Mouse (Mus musculus): ENCODE data around the gene Tchhl1.

The Tchhl1 gene

DNA sequence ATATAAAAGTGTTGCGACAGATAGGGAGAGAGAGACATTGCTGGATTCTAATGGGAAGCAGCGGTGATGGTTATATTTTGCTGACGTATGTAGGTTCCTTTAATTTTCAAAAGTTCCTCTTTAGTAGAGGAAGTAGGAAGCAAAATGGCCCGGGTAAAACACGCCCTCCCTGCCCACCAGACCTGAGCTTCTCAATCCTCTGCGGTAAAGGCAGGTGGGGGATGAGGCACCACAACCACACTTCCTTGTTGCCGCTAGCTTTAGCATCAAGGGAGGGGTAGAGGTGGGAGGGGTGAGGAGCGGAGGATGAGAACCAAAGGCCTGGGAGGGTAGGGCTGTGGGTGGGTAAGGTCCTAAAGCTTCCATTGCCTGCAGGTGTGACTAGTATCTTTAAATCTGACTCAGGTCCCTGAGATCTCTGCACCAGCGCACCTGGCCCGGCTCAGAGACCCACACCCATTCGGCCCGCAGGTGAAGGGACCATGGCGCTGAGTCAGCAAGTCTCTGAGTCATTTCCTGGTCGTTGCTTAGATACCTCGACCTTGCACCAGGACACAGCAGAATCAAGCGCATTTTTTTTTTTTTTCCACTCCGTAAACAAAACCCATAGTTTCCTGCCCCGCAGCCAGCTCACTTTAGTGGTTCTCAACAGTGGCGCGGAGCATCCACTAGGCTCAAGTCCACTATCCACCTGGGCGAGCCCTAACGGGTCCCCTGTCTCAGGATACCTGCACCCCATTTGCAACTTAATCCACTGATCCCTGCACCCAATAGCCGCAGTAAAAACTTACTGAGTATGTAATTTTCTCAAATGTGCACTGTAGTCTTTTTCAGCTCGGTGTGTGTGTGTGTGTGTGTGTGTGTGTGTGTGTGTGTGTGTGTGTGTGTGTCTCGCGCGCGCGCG, 37.7 kb downstream of the Tchhl1 start:
- DNase-seq: peak; percentile 35

DNA sequence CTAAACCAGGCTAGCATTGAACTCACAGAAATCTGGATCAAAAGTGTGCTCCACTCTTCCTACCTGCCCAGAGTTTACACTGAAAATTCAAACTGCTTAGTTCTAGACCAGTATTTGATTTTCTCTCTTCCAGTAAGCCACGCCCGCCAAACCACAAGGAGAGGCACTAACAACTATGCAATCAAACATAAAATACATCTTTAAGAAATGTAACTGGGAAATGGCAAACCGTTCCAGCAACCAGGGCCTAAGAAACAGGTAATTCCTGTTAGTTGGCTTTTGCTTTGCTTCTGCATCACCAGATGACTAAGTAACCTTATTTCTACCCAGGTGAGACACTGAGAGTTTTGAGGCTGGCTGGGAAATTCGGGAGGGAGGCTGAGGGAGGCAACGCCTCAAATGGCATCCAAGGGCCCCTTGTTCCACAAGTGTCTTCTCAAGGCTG, 38.3 kb downstream of the Tchhl1 start:
- DNase-seq: no peak

DNA sequence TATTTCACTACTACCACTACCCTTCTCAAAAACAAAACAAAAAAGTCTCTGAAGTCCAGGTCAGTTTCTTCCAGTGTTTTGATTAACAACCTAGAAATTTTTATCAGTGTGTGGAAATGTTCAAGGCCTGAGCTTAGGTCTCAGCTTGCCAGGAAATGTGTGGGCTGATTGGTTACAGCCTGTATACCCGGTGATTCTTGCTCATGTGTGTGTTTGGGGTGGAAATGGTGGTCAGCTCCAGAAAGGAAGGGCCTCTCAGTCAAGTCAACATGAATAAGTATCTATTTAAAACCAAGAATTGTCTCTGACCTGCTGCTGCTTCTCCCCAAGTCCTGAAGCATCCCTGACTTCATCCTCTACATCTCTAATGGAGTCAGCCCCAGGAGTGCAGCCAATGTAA, 40.7 kb downstream of the Tchhl1 start:
- no peak for DNase-seq

DNA sequence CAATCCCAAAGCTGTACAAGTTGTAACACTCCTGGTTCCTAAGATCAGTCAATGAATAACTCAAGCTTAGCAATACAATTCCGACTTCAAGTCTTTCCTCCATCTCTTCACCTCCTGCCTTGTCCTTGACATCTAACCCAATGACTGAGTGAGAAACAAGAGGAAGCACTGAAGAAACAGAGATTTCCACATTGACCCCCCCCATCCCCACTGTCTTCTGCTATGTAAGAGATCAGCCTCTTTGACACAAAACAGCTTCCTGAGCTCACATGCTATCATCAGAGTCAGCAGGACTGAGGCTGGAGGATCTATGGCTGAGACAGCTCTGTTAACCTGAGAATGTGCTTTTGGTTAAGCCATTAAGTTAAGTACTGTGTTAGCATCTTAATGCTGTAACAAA, 42.5 kb downstream of the Tchhl1 start:
- DNase-seq: no peak

DNA sequence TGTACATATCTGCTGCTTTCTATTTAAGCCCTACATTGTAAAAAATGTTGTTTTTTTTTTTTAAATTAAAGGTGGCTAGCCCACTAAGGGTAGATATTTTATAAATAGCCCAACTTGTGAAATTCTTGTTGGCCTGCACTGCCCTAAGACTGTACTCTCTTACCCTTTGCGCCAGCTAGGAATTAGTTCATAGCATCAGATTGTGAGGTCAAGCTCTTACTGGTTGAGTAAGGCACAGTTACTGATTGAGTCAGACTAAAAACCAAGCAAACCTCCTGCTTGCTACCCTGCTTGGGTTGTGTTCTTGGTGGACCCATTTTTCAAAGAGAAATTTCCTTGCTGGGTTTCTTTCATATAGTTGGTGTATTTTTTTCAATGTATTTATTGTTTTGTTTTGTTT, 43.2 kb downstream of the Tchhl1 start:
- DNase-seq: no peak

DNA sequence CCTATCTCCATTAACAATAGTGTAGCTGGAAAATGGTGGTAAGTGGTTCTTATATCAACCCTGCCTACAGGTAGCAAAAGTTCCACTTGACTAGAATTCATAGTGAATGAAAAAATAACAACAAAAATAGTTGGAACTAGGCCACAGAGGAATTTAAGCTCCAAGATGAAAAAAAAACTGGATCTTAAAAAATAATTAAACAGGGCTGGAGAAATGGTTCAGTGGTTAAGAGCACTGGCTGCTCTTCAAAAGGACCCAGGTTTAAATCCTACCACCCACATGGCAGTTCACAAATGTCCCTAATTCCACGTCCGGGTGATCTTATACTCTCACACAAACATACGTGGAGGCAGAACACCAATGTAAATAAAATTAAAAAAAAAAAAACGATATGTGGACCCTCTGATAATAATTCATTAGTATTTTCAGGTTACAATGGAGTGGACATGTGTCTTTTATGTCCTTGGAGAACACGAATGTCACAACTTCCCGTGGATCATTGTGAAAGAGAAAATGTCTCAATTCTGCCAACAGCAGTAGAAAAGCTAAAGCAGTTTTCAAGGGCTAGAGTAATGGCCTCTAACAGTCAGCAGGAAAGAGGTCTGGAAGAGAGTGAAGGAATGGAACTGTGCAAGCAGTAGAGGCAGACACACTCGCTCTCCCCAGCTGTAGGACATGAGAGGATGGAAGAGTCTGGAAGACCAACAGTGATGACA, 44.0 kb downstream of the Tchhl1 start:
- no peak for DNase-seq

DNA sequence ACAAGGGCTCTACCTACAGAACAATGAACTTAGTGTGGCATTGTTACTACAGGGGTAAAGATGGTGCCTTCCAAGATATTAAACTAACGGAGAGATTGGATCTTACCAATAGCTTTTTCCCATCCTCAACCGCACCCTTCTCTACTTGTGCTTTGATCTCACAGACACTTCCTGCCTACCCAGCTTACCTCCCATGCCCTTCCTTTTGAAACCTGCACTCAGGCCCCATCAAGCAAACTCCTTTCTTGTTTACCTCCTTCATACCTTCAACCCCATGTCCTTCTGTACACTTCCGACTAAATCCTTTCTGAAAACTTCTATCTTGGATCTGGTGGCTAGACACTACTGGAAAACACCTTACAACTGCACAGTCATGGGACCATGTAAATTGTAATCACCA, 46.1 kb downstream of the Tchhl1 start:
- no peak for DNase-seq

DNA sequence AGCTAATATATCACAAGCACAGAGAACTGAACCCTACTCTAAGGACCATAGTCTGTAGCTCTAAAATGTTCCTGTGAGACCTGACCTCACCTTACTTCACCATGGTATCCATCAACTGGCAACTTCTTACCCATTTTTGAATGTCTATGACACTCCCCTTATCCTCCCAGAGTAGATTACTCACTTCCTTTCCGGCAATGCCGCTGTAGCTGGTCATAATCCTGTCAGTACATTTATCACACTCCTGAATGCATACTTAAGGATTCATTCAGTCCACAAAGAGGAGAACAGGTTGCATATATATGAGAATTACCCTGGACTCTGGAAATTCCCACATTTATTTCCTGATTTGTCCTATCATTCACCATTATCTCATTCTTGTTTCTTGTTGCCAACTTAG, 48.8 kb downstream of the Tchhl1 start:
- no peak for DNase-seq

DNA sequence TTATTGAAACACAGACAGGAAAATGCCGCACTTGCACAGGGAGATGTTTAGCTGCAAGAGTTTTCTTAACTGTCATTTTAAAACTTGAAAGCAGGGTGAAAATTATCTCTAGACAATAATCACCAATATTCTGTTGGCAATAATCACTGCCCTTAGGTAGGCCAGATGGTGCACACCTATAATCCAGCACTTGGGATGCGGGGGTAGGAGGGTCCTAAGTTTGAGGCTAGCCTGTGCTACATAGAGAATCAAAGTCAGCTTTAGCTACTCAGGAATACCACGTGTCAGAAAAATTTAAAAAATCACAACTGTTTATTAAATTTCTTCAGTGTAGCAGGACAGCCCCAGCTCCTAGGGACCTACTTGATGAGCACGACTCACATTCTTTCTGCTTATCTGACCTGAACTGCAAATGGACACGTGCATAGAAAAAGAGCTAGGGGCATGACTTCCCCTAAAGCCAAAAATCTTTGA, 51.3 kb downstream of the Tchhl1 start:
- no peak for DNase-seq

DNA sequence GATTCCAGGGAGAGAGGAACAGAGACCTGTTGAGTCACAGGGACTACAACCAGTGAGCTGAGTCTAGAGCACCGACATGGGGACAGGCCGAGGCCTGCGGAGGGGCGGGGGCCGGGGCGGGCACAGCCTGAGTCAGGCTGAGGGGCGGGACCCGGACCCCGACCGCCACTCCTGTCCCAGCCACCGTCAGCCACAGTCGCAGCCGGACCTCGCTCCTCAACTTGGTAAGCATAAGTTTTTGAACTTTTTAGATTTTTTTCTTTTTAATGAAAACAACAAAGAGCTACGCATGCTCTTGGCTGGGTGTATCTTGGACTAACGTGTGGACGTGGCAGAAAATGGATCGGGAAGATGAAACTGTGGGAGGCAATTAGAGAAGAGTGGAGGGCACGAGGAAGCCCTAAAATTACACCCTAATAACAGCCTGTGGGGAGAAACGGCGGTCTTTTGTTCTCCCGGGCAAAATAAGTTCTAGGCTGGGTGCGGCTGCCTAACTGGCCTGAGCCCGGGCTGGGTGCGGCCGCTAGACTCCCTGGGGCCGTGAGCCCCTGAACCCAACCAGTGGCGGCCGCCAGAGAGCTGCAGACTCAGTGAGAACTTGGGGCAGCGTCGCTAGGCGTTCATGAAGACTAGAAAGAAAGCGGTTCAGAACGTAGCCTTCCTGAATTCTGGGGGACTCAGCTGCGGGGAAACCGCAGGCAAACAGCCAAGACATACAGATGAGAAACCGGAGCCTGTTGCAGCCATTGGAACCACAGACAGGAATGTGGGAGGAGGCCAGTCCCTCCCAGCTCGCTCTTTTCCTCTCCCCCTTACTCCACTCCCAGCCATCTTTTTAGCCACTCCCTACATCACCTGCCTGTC, 52.0 kb downstream of the Tchhl1 start, which contains the start of gene S100a11:
Gene S100a11, plus strand, starts transcription at position 159 of the 864 bp plus-strand sequence.
- peak; percentile 71 for DNase-seq

Measured in kidney, adult 18-20 months (tissue).